Mouse (Mus musculus) limb, embryonic 13.5 days (tissue): ENCODE results near the gene Gm20388. TPM values are rescaled to one million over a fixed set of nuclear protein-coding genes. Genes with fewer than 3 reads are reported as not detected.
"Not testable (repeated sequence)": the region's sequence is repeated elsewhere in the genome, so short reads cannot be mapped to it uniquely, and the experiment has no call there.

ENCODE experiments used
- ATAC-seq: fragments of 200-750 bp; cut with Nextera tagmentation; 2 replicates; pipeline ENCODE4 v1.8.0; 2017; ENCODE audit warnings: low read depth, moderate number of reproducible peaks, moderate TSS enrichment; ENCODE audit not compliant: low FRiP score
- H3K27ac ChIP-seq: fragments of 300-500 bp; sonication (generic); 2 replicates; pipeline ENCODE4 v1.5.1; 2015; ENCODE audit warnings: inconsistent platforms, mild to moderate bottlenecking, moderate library complexity
- H3K27me3 ChIP-seq: fragments of 300-500 bp; sonication (generic); 2 replicates; pipeline ENCODE4 v1.6.1; 2015; ENCODE audit warnings: mild to moderate bottlenecking, inconsistent platforms
- H3K36me3 ChIP-seq: fragments of 300-500 bp; sonication (generic); 2 replicates; pipeline ENCODE4 v1.6.1; 2015; ENCODE audit warnings: inconsistent platforms, mild to moderate bottlenecking, moderate library complexity
- H3K4me1 ChIP-seq: fragments of 300-500 bp; sonication (generic); 2 replicates; pipeline ENCODE4 v1.6.1; 2015; ENCODE audit warnings: inconsistent platforms
- H3K4me2 ChIP-seq: fragments of 300-500 bp; sonication (generic); replicated peaks from 2 replicates; pipeline ENCODE4 v1.6.1; 2015; ENCODE audit warnings: inconsistent platforms, mild to moderate bottlenecking, moderate library complexity
- H3K4me3 ChIP-seq: fragments of 300-500 bp; sonication (generic); 2 replicates; pipeline ENCODE4 v1.5.1; 2015; ENCODE audit warnings: moderate library complexity, mild to moderate bottlenecking, inconsistent platforms
- H3K9ac ChIP-seq: fragments of 300-500 bp; sonication (generic); 2 replicates; pipeline ENCODE4 v1.6.1; 2015; ENCODE audit warnings: mild to moderate bottlenecking, inconsistent platforms
- H3K9me3 ChIP-seq: fragments of 300-500 bp; sonication (generic); 2 replicates; pipeline ENCODE4 v1.6.1; 2016; ENCODE audit warnings: inconsistent platforms
- WGBS: fragments of 180-500 bp; shearing (Covaris S2); methylation state at CpG from one replicate; pipeline ENCODE4 v1.1.7; 2015; 5-methylcytosine and 5-hydroxymethylcytosine counted together
- polyA plus RNA-seq: library from polyadenylated mRNA; unstranded; fragments of >200 nt; fragmentation: Nextera tagmentation; extraction: Ambion mirVana; gene quantifications from 2 replicates; pipeline ENCODE4 v1.2.1, GENCODE M21; 2015

Gene Gm20388
- polyA plus RNA-seq, 1 experiment from 2014 or later = 7.1 TPM

DNA sequence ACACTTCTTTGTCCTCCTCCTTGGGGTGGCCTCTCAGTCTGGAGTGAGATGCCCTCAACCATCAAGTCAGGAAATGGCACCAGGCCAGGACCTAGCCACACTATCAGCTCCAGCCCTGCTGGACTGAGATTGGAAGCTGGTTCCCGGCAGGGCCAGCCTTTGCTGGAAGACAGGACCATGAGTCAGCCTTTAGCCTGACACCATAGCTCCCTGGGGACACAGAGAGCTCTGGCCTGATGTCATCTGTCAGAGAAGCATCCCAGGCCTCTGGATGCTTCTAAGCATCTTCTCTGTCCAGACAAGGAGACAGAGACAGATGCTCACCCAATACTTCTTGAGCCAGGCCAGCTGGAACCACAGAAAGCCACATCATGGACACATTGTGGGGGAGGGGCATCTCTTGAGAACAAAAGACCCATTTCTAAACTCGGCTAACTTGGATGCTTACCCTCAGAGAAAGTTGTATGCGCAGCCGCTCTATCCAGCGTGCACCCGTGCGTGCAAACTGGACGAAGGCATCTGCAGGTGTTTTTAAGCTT is 3499.5 kb downstream of the Gm20388 start:
- Histone ChIP-seq H3K36me3 (no peaks in the 10 kb centered on the region), H3K4me2 (no peak overlapping the region), H3K27me3 (peaks cover 73% of the 10 kb centered on the region), H3K27ac (no peak overlapping the region), H3K4me3 (no peak overlapping the region), H3K9me3 (no peaks in the 10 kb centered on the region), H3K9ac (no peak overlapping the region), H3K4me1 (peaks cover 21% of the 10 kb centered on the region)
- WGBS = 70% methylated on average over 8 of the region's 8 CpGs
- no peak for ATAC-seq

DNA sequence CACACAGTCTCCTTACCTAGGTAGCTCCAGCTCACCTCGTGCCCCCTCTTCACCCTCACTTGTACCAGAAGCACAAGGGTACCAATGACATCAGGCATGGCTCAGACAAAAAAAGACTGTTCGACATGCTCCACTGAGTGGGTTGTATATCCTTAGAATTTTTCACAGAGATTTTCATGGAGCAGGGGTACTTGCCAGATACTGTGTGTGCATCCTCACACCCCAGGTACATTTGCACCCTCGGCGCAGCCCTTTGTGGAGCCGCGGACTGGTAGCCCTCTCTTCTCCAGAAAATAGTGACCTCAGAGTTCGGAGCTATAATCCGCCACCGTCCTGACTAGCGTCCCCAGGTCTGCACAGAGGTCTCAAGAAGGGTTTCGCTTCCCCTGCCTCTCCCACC is 3500.1 kb downstream of the Gm20388 start:
- no peak for ATAC-seq
- H3K4me3 ChIP-seq = peak overlapping the region; percentile 42
- H3K9ac ChIP-seq = 0 out of 2 replicates have a peak overlapping the region, but pooled peaks have one; percentile 26
- no peaks in the 10 kb centered on the region for H3K36me3 ChIP-seq
- H3K4me1 ChIP-seq = peaks cover 21% of the 10 kb centered on the region
- 9% methylated on average over 11 of the region's 11 CpGs for WGBS
- H3K27ac ChIP-seq = no peak overlapping the region
- H3K9me3 ChIP-seq = no peaks in the 10 kb centered on the region
- H3K27me3 ChIP-seq = peaks cover 73% of the 10 kb centered on the region
- peak overlapping the region; percentile 68 for H3K4me2 ChIP-seq

DNA sequence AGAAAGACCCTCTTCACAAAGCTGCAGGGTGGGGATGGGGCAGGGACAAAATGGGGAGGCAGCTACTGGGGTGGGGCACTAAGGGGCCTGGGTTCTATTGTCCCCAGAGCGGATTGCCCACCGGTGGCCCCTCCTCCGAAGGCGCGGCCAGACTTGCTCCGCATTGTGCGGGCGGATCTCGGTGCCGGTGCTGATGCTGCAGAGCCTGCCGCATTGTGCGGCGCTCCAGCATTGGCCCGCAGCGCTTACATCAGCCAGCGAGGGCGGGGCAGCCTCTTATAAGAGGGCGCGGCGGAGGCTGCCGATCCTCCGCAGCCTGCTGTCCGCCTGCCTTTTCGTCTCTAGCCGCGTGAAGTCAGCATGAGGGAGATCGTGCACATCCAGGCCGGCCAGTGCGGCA is 3500.6 kb downstream of the Gm20388 start, which contains the start of gene Tubb3:
Tubb3 (plus strand) TSS at position 179 of the 400 bp plus-strand sequence.
- Histone ChIP-seq H3K27ac (no peak within 1 kb of the TSS), H3K4me2 (peak within 1 kb of the TSS; percentile 68), H3K9me3 (no peaks in the 10 kb centered on the region), H3K4me1 (peaks cover 21% of the 10 kb centered on the region), H3K36me3 (no peaks in the 10 kb centered on the region), H3K9ac (peak within 1 kb of the TSS; percentile 26; the same call in 1 of the 2 replicates), H3K4me3 (peak within 1 kb of the TSS; percentile 42), H3K27me3 (peaks cover 73% of the 10 kb centered on the region)
- 0% methylated on average over 29 of the region's 29 CpGs for WGBS
- peak; percentile 62 for ATAC-seq

DNA sequence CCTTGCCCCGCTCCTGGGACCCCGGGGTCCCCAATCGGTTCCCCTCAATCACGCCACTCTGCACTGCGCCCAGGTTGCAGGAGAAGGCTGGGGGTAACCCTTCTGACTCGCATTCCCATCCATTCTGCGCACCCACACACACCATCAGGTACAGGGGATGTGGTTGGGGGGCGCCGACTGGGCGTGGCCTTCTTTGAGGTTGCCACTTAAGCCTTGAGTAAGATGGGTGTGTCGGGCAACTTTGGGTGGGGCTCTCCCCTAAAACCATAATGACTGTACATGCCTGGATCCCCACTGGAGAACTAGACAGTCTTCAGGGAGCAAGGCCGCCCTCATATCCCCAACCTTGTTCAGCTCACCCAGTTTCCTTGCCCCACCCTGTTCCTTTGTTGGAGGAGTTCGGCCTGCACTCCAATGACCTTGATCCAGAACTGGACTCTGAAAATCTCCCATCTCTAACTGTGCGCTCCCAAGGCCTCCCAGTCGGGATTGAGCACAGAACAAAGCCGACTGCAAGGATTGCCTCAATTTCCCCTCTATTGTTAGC is 3501.2 kb downstream of the Gm20388 start:
- Histone ChIP-seq H3K9ac (peak overlapping the region; percentile 26; the same call in 1 of the 2 replicates), H3K9me3 (no peaks in the 10 kb centered on the region), H3K27me3 (peaks cover 73% of the 10 kb centered on the region), H3K4me3 (peak overlapping the region; percentile 42), H3K27ac (no peak overlapping the region), H3K4me1 (peaks cover 21% of the 10 kb centered on the region), H3K4me2 (peak overlapping the region; percentile 68), H3K36me3 (no peaks in the 10 kb centered on the region)
- no peak for ATAC-seq
- 9% methylated on average over 16 of the region's 16 CpGs for WGBS

DNA sequence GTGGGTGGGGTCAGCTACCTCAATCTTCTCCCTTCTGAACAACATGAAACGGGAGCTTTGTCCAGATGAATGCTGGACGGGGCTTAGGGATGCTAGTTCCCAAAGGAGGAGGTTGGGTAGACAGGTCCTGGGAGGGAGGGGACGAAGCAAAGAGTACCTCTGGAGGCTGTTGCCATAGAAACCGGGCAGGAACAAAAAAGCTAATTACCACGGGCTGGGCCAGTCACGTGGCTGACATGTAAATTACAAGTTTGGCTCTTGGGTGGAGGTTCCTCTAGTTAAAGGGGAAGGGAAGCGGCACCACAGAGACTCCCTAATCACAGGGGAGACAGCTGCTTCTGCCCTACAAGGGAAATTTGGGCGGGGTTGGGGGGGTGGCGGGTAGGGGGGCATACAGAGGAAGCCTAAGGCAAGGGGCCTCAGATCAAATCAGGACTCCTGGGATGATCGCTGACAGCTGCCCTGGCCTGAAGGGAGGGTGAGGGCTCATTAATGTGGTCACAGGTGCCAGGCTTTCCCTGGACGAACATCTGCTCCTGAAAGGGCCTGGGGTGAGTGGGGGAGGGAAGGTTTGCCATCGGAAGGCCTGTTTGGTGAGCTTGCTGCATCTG is 3502.0 kb downstream of the Gm20388 start:
- WGBS = 3% methylated on average over 12 of the region's 12 CpGs
- Histone ChIP-seq H3K9me3 (no peaks in the 10 kb centered on the region), H3K36me3 (no peaks in the 10 kb centered on the region), H3K4me2 (peak overlapping the region; percentile 68), H3K9ac (no peak overlapping the region), H3K4me3 (no peak overlapping the region), H3K27ac (no peak overlapping the region), H3K27me3 (peaks cover 65% of the 10 kb centered on the region), H3K4me1 (peaks cover 21% of the 10 kb centered on the region)
- ATAC-seq = peak; percentile 37; the same call in 1 of the 2 replicates

DNA sequence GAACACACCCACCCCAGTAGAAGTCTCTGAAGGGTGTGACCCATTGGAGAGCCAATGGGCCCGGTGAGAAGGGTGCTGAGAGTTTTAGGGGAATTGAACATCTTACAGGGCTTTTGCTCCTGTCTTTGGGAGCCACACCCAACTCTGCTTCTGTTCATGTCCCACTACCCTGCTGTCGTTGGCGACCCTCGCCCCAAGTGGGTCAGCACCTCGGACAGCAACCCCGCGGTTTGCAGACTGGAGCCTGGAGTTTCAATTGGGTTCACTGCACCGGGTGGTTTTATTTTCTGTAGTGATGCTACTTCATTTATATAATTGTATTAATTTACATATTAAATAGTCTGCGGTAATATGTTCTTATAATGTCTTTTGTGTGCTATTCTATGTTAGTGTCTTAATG is 3503.6 kb downstream of the Gm20388 start:
- no peak for ATAC-seq
- no peak overlapping the region for H3K9ac ChIP-seq
- H3K9me3 ChIP-seq = no peaks in the 10 kb centered on the region
- peaks cover 21% of the 10 kb centered on the region for H3K4me1 ChIP-seq
- no peak overlapping the region for H3K4me3 ChIP-seq
- 6% methylated on average over 9 of the region's 9 CpGs for WGBS
- no peak overlapping the region for H3K4me2 ChIP-seq
- no peak overlapping the region for H3K27ac ChIP-seq
- H3K27me3 ChIP-seq = peaks cover 50% of the 10 kb centered on the region
- H3K36me3 ChIP-seq = no peaks in the 10 kb centered on the region

DNA sequence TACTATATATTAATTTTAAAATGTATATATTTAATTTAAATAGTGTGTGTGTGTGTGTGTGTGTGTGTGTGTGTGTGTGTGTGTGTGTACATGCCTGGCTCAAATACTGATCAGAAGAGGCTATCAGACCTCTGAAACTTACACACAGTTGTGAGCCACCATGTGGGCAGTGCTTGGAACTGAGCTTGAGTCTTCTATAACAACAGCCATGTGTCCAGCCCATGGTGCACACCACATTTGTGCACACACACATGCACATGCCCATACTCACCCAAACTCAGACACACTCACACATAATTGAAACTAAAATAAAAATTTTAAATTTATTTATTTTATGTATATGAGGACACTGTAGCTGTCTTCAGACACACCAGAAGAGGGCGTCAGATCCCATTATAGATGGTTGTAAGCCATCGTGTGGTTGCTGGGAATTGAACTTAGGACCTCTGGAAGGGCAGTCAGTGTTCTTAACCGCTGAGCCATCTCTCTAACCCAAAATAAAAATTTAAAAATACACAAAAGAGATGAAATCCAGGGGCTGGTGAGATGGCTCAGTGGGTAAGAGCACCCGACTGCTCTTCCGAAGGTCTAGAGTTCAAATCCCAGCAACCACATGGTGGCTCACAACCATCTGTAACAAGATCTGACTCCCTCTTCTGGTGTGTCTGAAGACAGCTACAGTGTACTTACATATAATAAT is 3504.5 kb downstream of the Gm20388 start:
- not testable (repeated sequence) for ATAC-seq, H3K36me3 ChIP-seq, H3K9ac ChIP-seq, H3K4me3 ChIP-seq, H3K9me3 ChIP-seq, H3K27ac ChIP-seq, H3K4me2 ChIP-seq
- WGBS = 77% methylated on average over 5 of the region's 5 CpGs
- Histone ChIP-seq H3K4me1 (peaks cover 21% of the 10 kb centered on the region), H3K27me3 (peaks cover 41% of the 10 kb centered on the region)

DNA sequence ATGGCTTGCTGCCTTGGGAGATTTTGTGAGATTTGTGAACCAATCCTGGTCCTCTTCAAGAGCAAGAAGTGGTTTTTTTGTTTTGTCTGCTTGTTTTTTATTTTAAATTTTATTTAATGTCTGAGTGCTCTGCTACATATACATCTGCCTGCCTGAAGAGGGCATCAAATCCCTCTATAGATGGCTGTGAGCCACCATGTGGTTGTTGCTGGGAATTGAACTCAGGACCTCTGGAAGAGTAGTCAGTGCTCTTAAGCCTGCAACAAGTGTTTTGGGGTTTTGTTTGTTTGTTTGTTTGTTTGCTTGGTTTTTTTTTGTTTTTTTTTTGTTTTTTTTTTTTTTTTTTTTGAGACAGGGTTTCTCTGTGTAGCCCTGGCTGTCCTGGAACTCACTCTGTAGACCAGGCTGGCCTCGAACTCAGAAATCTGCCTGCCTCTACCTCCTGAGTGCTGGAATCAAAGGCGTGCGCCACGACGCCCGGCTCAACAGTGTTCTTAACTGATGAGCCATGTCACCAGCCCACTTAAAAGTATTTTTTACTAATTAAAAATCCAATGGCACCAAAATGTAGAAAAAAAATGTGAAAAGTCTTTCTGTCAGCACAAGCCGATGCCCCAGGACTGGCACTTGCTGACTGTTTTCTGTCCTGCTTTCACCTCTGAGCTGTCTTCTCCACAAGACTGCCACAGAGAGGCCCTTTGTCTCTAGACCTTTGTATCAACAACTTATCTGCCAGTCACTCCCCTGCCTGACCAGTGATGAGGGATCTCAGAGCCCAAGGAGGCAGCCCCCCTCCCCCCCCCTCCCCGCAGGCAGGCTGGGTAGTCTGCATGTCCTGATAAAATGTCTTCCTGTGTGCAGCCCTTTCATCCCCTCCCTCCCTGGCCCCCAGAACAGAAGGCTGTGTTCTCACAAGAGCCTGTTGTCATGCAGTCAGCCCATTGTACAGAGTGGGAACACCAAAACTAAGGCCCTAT is 3505.6 kb downstream of the Gm20388 start:
- H3K27me3 ChIP-seq = peaks cover 30% of the 10 kb centered on the region
- H3K4me1 ChIP-seq = peaks cover 13% of the 10 kb centered on the region
- H3K4me2 ChIP-seq = no peak overlapping the region
- no peaks in the 10 kb centered on the region for H3K36me3 ChIP-seq
- ATAC-seq = no peak
- 87% methylated on average over 8 of the region's 8 CpGs for WGBS
- no peak overlapping the region for H3K9ac ChIP-seq
- H3K9me3 ChIP-seq = no peaks in the 10 kb centered on the region
- no peak overlapping the region for H3K27ac ChIP-seq
- no peak overlapping the region for H3K4me3 ChIP-seq

DNA sequence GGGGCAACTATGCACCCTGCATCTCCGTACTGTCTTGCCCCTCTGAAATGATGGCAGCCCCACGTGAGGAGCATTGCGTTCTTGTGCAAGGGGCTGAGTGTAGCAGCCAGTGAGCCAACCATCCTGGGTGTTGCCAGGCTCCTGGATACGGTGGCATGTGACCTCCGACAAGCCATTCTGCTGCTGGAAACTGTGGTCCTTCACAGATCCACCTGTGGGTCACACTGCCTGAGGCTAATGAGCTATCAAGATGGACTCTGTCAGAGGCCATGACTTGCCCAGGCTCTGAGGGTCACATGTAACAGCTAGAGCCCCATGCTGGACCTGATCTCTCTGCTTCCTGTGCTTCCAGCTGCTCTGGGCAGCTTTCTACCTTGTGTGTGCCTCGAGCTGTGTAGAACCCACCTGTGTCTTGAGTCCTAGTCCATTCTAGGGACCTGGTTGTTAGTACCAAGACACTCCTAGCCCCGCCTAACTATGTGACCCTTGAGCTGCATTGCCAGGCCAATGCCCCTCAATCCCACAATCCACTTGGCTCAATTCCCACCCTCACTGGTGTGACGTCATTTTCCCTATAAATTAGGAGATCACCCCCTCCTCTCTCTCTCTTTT is 3506.4 kb downstream of the Gm20388 start:
- H3K4me3 ChIP-seq = no peak overlapping the region
- no peaks in the 10 kb centered on the region for H3K36me3 ChIP-seq
- H3K4me1 ChIP-seq = peaks cover 6% of the 10 kb centered on the region
- H3K9me3 ChIP-seq = no peaks in the 10 kb centered on the region
- H3K4me2 ChIP-seq = no peak overlapping the region
- no peak for ATAC-seq
- H3K27me3 ChIP-seq = peaks cover 22% of the 10 kb centered on the region
- no peak overlapping the region for H3K9ac ChIP-seq
- H3K27ac ChIP-seq = no peak overlapping the region
- whole genome bisulfite sequencing = 78% methylated on average over 8 of the region's 8 CpGs

DNA sequence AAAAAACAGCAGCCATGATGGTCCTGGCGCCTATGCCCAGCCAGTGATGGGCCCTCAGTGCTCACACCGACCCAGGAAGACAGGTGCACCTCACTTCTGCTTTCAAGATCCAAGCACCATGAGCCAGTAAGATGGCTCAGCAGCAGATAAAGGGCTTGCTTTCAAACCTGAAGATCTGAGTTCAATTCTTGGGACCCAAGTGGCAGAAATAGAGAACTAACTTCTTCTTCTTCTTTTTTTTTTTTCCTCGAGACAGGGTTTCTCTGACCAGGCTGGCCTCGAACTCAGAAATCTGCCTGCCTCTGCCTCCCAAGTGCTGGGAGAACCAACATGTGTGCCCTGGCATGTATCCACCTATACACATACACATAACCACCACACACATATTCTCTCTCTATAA is 3509.1 kb downstream of the Gm20388 start:
- H3K4me2 ChIP-seq = no peak overlapping the region
- no peaks in the 10 kb centered on the region; the same call in 1 of the 2 replicates for H3K4me1 ChIP-seq
- no peak overlapping the region for H3K9ac ChIP-seq
- ATAC-seq = no peak
- no peak overlapping the region for H3K4me3 ChIP-seq
- H3K9me3 ChIP-seq = no peaks in the 10 kb centered on the region
- no peaks in the 10 kb centered on the region for H3K27me3 ChIP-seq
- 86% methylated on average over 4 of the region's 4 CpGs for WGBS
- H3K36me3 ChIP-seq = no peaks in the 10 kb centered on the region
- H3K27ac ChIP-seq = no peak overlapping the region
